Mouse (Mus musculus) MEL (cell line): ENCODE measurements at regions not wholly inside any gene's neighbourhood (a gene's known extent, or its start where the extent isn't known, plus 50 kb on each side); places are given as distances from the start of the nearest gene placed in this dataset.

Experiments used
- DNase-seq: peaks from one replicate; pipeline ENCODE4 v3.0.0; 2011; ENCODE audit warnings: low read depth, low spot score
- H3K27ac ChIP-seq: 2 replicates; pipeline ENCODE4 v1.5.1; 2012; ENCODE audit warnings: low read depth, mild to moderate bottlenecking, control low read depth, low read length, moderate library complexity; ENCODE audit not compliant: control insufficient read depth
- H3K27me3 ChIP-seq, 2 experiments: fragments of 150-350 bp in 1 of 2; sonication (generic) in 1 of 2; 2 replicates each; pipeline ENCODE4 v1.6.1; 2012; ENCODE audit warnings: low read length in 2 of 2, mild to moderate bottlenecking in 2 of 2, improper control_type of control experiment in 1 of 2, moderate library complexity in 1 of 2; ENCODE audit not compliant: insufficient read depth in 2 of 2, control insufficient read depth in 1 of 2
- H3K36me3 ChIP-seq, 2 experiments: 2 replicates each; pipeline ENCODE4 v1.6.1; 2012 to 2014; ENCODE audit warnings: low read length in 2 of 2, improper control_type of control experiment in 1 of 2, inconsistent platforms in 1 of 2, mild to moderate bottlenecking in 1 of 2; ENCODE audit not compliant: insufficient read depth in 2 of 2, control insufficient read depth in 1 of 2
- H3K4me1 ChIP-seq, 2 experiments: fragments of 150-350 bp in 1 of 2; sonication (generic) in 1 of 2; 2 replicates each; pipeline ENCODE4 v1.6.1; 2012; ENCODE audit warnings: low read length in 2 of 2, improper control_type of control experiment in 1 of 2, mild to moderate bottlenecking in 1 of 2; ENCODE audit not compliant: insufficient read depth in 2 of 2, control insufficient read depth in 1 of 2
- H3K4me3 ChIP-seq, 2 experiments: fragments of 150-350 bp in 1 of 2; sonication (generic) in 1 of 2; 2 replicates each; pipeline ENCODE4 v1.5.1; 2012; ENCODE audit warnings: low read depth in 2 of 2, low read length in 2 of 2, mild to moderate bottlenecking in 2 of 2, moderate library complexity in 2 of 2, control low read depth in 1 of 2, improper control_type of control experiment in 1 of 2; ENCODE audit not compliant: control insufficient read depth in 1 of 2, insufficient read depth in 1 of 2
- H3K79me2 ChIP-seq: 2 replicates; pipeline ENCODE4 v1.6.1; 2012; ENCODE audit warnings: mild to moderate bottlenecking, low read length, moderate library complexity; ENCODE audit not compliant: control insufficient read depth, poor library complexity, insufficient read depth
- H3K9ac ChIP-seq: 2 replicates; pipeline ENCODE4 v1.6.1; 2012; ENCODE audit warnings: low read depth, mild to moderate bottlenecking, control low read depth, low read length, moderate library complexity; ENCODE audit not compliant: control insufficient read depth, poor library complexity, severe bottlenecking
- H3K9me3 ChIP-seq: fragments of 150-350 bp; sonication (generic); replicated peaks from 2 replicates; pipeline ENCODE4 v1.6.1; 2012; ENCODE audit warnings: mild to moderate bottlenecking, low read length, improper control_type of control experiment, moderate library complexity; ENCODE audit not compliant: insufficient read depth
- CHD1 ChIP-seq: IDR thresholded peaks from 2 replicates; pipeline ENCODE4 v1.6.1; 2012; ENCODE audit warnings: low read depth, mild to moderate bottlenecking, inconsistent platforms, low read length, improper control_type of control experiment
- CHD2 ChIP-seq: IDR thresholded peaks from 2 replicates; pipeline ENCODE4 v1.6.1; 2011; ENCODE audit warnings: low read length, improper control_type of control experiment
- E2F4 ChIP-seq: IDR thresholded peaks from 2 replicates; pipeline ENCODE4 v1.6.1; 2011; ENCODE audit warnings: low read depth, low read length, improper control_type of control experiment, borderline replicate concordance
- ELF1 ChIP-seq: IDR thresholded peaks from 2 replicates; pipeline ENCODE4 v1.6.1; 2014; ENCODE audit warnings: low read depth, mild to moderate bottlenecking, inconsistent platforms, low read length, improper control_type of control experiment, moderate library complexity
- ETS1 ChIP-seq: IDR thresholded peaks from 2 replicates; pipeline ENCODE4 v1.6.1; 2012; ENCODE audit warnings: low read depth, mild to moderate bottlenecking, inconsistent platforms, low read length, improper control_type of control experiment, moderate library complexity
- GABPA ChIP-seq: IDR thresholded peaks from 2 replicates; pipeline ENCODE4 v1.6.1; 2012; ENCODE audit warnings: low read depth, mild to moderate bottlenecking, inconsistent platforms, low read length, improper control_type of control experiment, moderate library complexity
- KAT2A ChIP-seq: conservative IDR thresholded peaks from 2 replicates; pipeline ENCODE4 v1.6.1; 2012; ENCODE audit warnings: low read depth, low read length, improper control_type of control experiment, inconsistent platforms
- MAFK ChIP-seq: IDR thresholded peaks from 2 replicates; pipeline ENCODE4 v1.6.1; 2011; ENCODE audit warnings: low read depth, mild to moderate bottlenecking, low read length, improper control_type of control experiment, borderline replicate concordance
- MAZ ChIP-seq: IDR thresholded peaks from 2 replicates; pipeline ENCODE4 v1.6.1; 2012; ENCODE audit warnings: low read depth, mild to moderate bottlenecking, inconsistent platforms, low read length, improper control_type of control experiment
- MXI1 ChIP-seq: IDR thresholded peaks from 2 replicates; pipeline ENCODE4 v1.6.1; 2011; ENCODE audit warnings: mild to moderate bottlenecking, low read depth, low read length, improper control_type of control experiment
- MYB ChIP-seq: IDR thresholded peaks from 2 replicates; pipeline ENCODE4 v1.6.1; 2011; ENCODE audit warnings: mild to moderate bottlenecking, low read depth, low read length, improper control_type of control experiment
- MYC ChIP-seq: IDR thresholded peaks from 2 replicates; pipeline ENCODE4 v1.6.1; 2011; ENCODE audit warnings: low read depth, mild to moderate bottlenecking, low read length, improper control_type of control experiment, moderate library complexity
- NELFE ChIP-seq: IDR thresholded peaks from 2 replicates; pipeline ENCODE4 v1.6.1; 2011; ENCODE audit warnings: low read depth, low read length, improper control_type of control experiment
- RAD21 ChIP-seq: IDR thresholded peaks from 2 replicates; pipeline ENCODE4 v1.6.1; 2011; ENCODE audit warnings: mild to moderate bottlenecking, low read depth, low read length, improper control_type of control experiment
- TAL1 ChIP-seq: IDR thresholded peaks from 2 replicates; pipeline ENCODE4 v1.6.1; 2012; ENCODE audit warnings: mild to moderate bottlenecking, inconsistent platforms, low read length, moderate library complexity, mixed read lengths
- TBP ChIP-seq: IDR thresholded peaks from 2 replicates; pipeline ENCODE4 v1.8.0; 2011; ENCODE audit warnings: low read depth, low read length, improper control_type of control experiment
- UBTF ChIP-seq: IDR thresholded peaks from 2 replicates; pipeline ENCODE4 v1.6.1; 2012; ENCODE audit warnings: low read depth, mild to moderate bottlenecking, inconsistent platforms, low read length, improper control_type of control experiment, moderate library complexity, borderline replicate concordance; ENCODE audit not compliant: insufficient read depth
- USF1 ChIP-seq: IDR thresholded peaks from 2 replicates; pipeline ENCODE4 v1.6.1; 2014; ENCODE audit warnings: low read depth, mild to moderate bottlenecking, inconsistent platforms, low read length, improper control_type of control experiment, moderate library complexity
- USF2 ChIP-seq, 2 experiments: IDR thresholded peaks; 2 replicates each; pipeline ENCODE4 v1.6.1; 2011 to 2012; ENCODE audit warnings: improper control_type of control experiment in 2 of 2, low read length in 2 of 2, borderline replicate concordance in 1 of 2, inconsistent platforms in 1 of 2, low read depth in 1 of 2, mild to moderate bottlenecking in 1 of 2; ENCODE audit not compliant: insufficient read depth in 1 of 2
- ZC3H11A ChIP-seq: IDR thresholded peaks from 2 replicates; pipeline ENCODE4 v1.6.1; 2012; ENCODE audit warnings: low read depth, mild to moderate bottlenecking, inconsistent platforms, low read length, improper control_type of control experiment
- ZMIZ1 ChIP-seq: IDR thresholded peaks from 2 replicates; pipeline ENCODE4 v1.6.1; 2012; ENCODE audit warnings: low read depth, mild to moderate bottlenecking, inconsistent platforms, low read length, improper control_type of control experiment, moderate library complexity
- ZNF384 ChIP-seq: IDR thresholded peaks from 2 replicates; pipeline ENCODE4 v1.6.1; 2012; ENCODE audit warnings: low read depth, mild to moderate bottlenecking, inconsistent platforms, low read length, improper control_type of control experiment

DNA sequence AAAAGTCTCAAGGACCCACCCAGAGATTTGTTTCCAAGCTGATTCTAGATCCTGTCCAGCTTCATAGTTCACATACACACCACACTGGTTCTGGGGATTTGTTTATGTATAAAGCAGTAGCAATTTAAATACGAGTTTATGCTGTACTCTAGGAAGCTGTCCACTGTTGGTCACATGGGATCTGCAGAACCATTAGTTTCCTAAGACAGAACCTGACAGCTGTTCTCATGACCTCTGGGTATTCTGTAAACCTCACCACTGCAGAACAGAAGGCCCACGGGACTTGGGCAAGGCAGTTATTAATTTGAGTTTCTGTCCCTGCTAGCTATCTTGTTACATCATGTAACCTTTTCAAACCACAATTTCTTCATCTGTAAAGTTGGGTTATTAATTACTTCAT is 265.4 kb upstream of the Smlr1 start:
- no peaks in the 10 kb centered on the region for H3K79me2 ChIP-seq
- H3K9ac ChIP-seq = no peak overlapping the region
- no peak for DNase-seq
- TF ChIP-seq GABPA = no peak
- TF ChIP-seq E2F4 = no peak
- TF ChIP-seq RAD21 = no peak
- TF ChIP-seq TAL1 = no peak
- no peak for TF ChIP-seq ELF1
- no peak for TF ChIP-seq MAZ
- no peak for TF ChIP-seq USF2 (IDR thresholded peaks at IDR 0.05; ENCODE audit: borderline replicate concordance in 1 of 2, insufficient read depth in 1 of 2, low read depth in 1 of 2, low read length in 2 of 2)
- TF ChIP-seq CHD2 = no peak
- TF ChIP-seq NELFE = no peak
- no peak for TF ChIP-seq USF1
- TF ChIP-seq MAFK = no peak
- TF ChIP-seq ETS1 = no peak
- TF ChIP-seq ZNF384 = no peak
- TF ChIP-seq ZC3H11A = no peak
- TF ChIP-seq KAT2A = no peak
- TF ChIP-seq ZMIZ1 = no peak
- H3K4me1 ChIP-seq = no peaks in the 10 kb centered on the region
- H3K27me3 ChIP-seq = no peaks in the 10 kb centered on the region
- H3K4me3 ChIP-seq = no peak overlapping the region
- H3K9me3 ChIP-seq = no peaks in the 10 kb centered on the region
- H3K27ac ChIP-seq = no peak overlapping the region
- no peaks in the 10 kb centered on the region for H3K36me3 ChIP-seq

- no peaks in the 10 kb centered on the region for H3K79me2 ChIP-seq
- no peaks in the 10 kb centered on the region for H3K27me3 ChIP-seq
- H3K9ac ChIP-seq = no peak overlapping the region
- H3K4me1 ChIP-seq = no peaks in the 10 kb centered on the region
- no peaks in the 10 kb centered on the region for H3K9me3 ChIP-seq
- no peaks in the 10 kb centered on the region for H3K36me3 ChIP-seq
- H3K27ac ChIP-seq = no peak overlapping the region
- H3K4me3 ChIP-seq = no peak overlapping the region
- no peak for DNase-seq
- TF ChIP-seq UBTF (no peak), MXI1 (no peak), MYC (no peak), CHD1 (no peak), USF1 (no peak), TBP (no peak), MAFK (no peak), ZMIZ1 (no peak), MYB (no peak), RAD21 (no peak), ZNF384 (no peak), KAT2A (no peak)
Measured at GRCm38 (mm10) chr10:25798881-25799280, 262.8 kb upstream of the Smlr1 start.
